Comparison of ENCODE assay signal across 8 mouse cellular contexts in genomic region chr17:7827586-7827985, GRCm38 (mm10). TPM values are rescaled to one million over a fixed set of nuclear protein-coding genes. Genes with fewer than 3 reads are reported as not detected.
A peak's percentile ranks its signal among the peaks of the same experiment; 100 is the strongest.
DNase-seq lines count a peak whose midpoint lies in the region; ATAC-seq lines count a peak whose summit lies in the region.

No protein-coding gene starts in this region.

- no peak for ATAC-seq in heart, embryonic 11.5 days (replicated peaks; ENCODE audit: insufficient number of reproducible peaks, low FRiP score, low TSS enrichment)
- ATAC-seq in forebrain, embryonic 11.5 days (replicated peaks; ENCODE audit: low FRiP score) = no peak
- no peak for ATAC-seq in intestine, embryonic 14.5 days (replicated peaks; ENCODE audit: low FRiP score, low TSS enrichment, low read depth)

- peak overlapping the region; percentile 89 for H3K4me2 ChIP-seq in heart, embryonic 11.5 days
- H3K4me2 ChIP-seq in forebrain, embryonic 11.5 days (ENCODE audit: low read depth, low read length, severe bottlenecking) = peak overlapping the region; percentile 76
- H3K4me2 ChIP-seq in intestine, embryonic 14.5 days (ENCODE audit: low read length) = peak overlapping the region; percentile 95

- H3K27me3 ChIP-seq in heart, embryonic 11.5 days (ENCODE audit: control insufficient read depth, insufficient read depth, low read length) = peaks cover 49% of the 10 kb centered on the region
- peaks cover 19% of the 10 kb centered on the region for H3K27me3 ChIP-seq in forebrain, embryonic 11.5 days (ENCODE audit: control insufficient read depth, insufficient read depth, low read length)
- H3K27me3 ChIP-seq in intestine, embryonic 14.5 days (replicated peaks; ENCODE audit: control insufficient read depth, insufficient read depth, low read length) = peaks cover 30% of the 10 kb centered on the region

- peaks cover 3% of the 10 kb centered on the region for H3K4me1 ChIP-seq in heart, embryonic 11.5 days (ENCODE audit: control insufficient read depth, insufficient read depth, low read length)
- 0 out of 2 replicates have a peak, but pooled peaks cover 2% of the 10 kb centered on the region for H3K4me1 ChIP-seq in forebrain, embryonic 11.5 days (replicated peaks; ENCODE audit: control insufficient read depth, insufficient read depth, low read length)
- no peaks in the 10 kb centered on the region for H3K4me1 ChIP-seq in intestine, embryonic 14.5 days (replicated peaks; ENCODE audit: control insufficient read depth, insufficient read depth, low read length)

- H3K9me3 ChIP-seq in heart, embryonic 11.5 days (replicated peaks; ENCODE audit: control insufficient read depth, low read length) = no peaks in the 10 kb centered on the region
- no peaks in the 10 kb centered on the region for H3K9me3 ChIP-seq in forebrain, embryonic 11.5 days (ENCODE audit: control insufficient read depth, low read length)
- no peaks in the 10 kb centered on the region for H3K9me3 ChIP-seq in intestine, embryonic 14.5 days (ENCODE audit: control insufficient read depth, low read length)

- H3K36me3 ChIP-seq in heart, embryonic 11.5 days (ENCODE audit: control insufficient read depth, insufficient read depth, low read length) = no peaks in the 10 kb centered on the region
- no peaks in the 10 kb centered on the region for H3K36me3 ChIP-seq in forebrain, embryonic 11.5 days (ENCODE audit: control insufficient read depth, insufficient read depth, low read length)
- no peaks in the 10 kb centered on the region for H3K36me3 ChIP-seq in intestine, embryonic 14.5 days (ENCODE audit: control insufficient read depth, insufficient read depth, low read length)

- H3K4me3 ChIP-seq in heart, embryonic 11.5 days (ENCODE audit: low read depth, low read length) = peak overlapping the region; percentile 48
- peak overlapping the region; percentile 35 for H3K4me3 ChIP-seq in forebrain, embryonic 11.5 days (ENCODE audit: low read depth, low read length)
- peak overlapping the region; percentile 43 for H3K4me3 ChIP-seq in intestine, embryonic 14.5 days (ENCODE audit: low read depth, low read length)

- DNase-seq in heart, adult 11 months = no peak
- peak; percentile 41 for DNase-seq in ES-CJ7 (ENCODE audit: low read depth, low spot score)
- peak; percentile 52 for DNase-seq in forebrain, embryonic 11.5 days (ENCODE audit: low spot score)
- peak; percentile 58 for DNase-seq in intestine, embryonic 14.5 days (ENCODE audit: low spot score)
- peak; percentile 34 for DNase-seq in neural tube, embryonic 10.5 days (ENCODE audit: extremely low spot score, low spot score)
- no peak for DNase-seq in adrenal gland, adult 8-10 months
- no peak for DNase-seq in kidney, adult 11 months

- H3K27ac ChIP-seq in heart, embryonic 11.5 days (ENCODE audit: low read depth, low read length) = no peak overlapping the region
- no peak overlapping the region for H3K27ac ChIP-seq in forebrain, embryonic 11.5 days (ENCODE audit: low read depth, low read length)
- no peak overlapping the region for H3K27ac ChIP-seq in intestine, embryonic 14.5 days (ENCODE audit: low read depth)

- no peak overlapping the region for H3K9ac ChIP-seq in heart, embryonic 11.5 days (ENCODE audit: low read depth, low read length)
- H3K9ac ChIP-seq in forebrain, embryonic 11.5 days (ENCODE audit: low read length) = no peak overlapping the region
- no peak overlapping the region for H3K9ac ChIP-seq in intestine, embryonic 14.5 days (ENCODE audit: low read length)

- 16% methylated on average over 16 of the region's 16 CpGs for WGBS in heart, embryonic 11.5 days (ENCODE audit: insufficient replicate concordance)
- 9% methylated on average over 16 of the region's 16 CpGs for WGBS in forebrain, embryonic 11.5 days
- WGBS in intestine, embryonic 14.5 days = 13% methylated on average over 16 of the region's 16 CpGs

RNA-seq across cellular contexts. Expression of gene Fndc1, which starts 0.5 kb away (rescaled TPM):
- polyA plus RNA-seq in heart, embryonic 11.5 days (2014; fragmentation: Nextera tagmentation; extraction: Ambion mirVana) = 0.69 and 2.2 TPM in 2 replicates
- 1.0 and 1.1 TPM in 2 replicates for polyA plus RNA-seq in forebrain, embryonic 11.5 days (2014; fragmentation: Nextera tagmentation; extraction: Ambion mirVana)
- polyA plus RNA-seq in intestine, embryonic 14.5 days (2014; fragmentation: Nextera tagmentation; extraction: Ambion mirVana) = 5.7 and 9.3 TPM in 2 replicates
- 1 to 10 TPM; 4.4 to 7.5 (median 5.8) TPM for total RNA-seq in adrenal gland, adult 8-10 months (2022)

Comparison
In these comparisons a context has a peak if more than half of its experiments do, and no peak if none do; other contexts are left out.
1. DNase-seq: peak in ES-CJ7 (single experiment), forebrain, embryonic 11.5 days (single experiment), intestine, embryonic 14.5 days (single experiment) and neural tube, embryonic 10.5 days (single experiment); none in heart, adult 11 months (single experiment), adrenal gland, adult 8-10 months (single experiment) and kidney, adult 11 months (single experiment).
2. Peak in every context shown above with its lines, with median percentiles within 50 percentile points of each other: H3K4me2 ChIP-seq and H3K4me3 ChIP-seq.